Mouse (Mus musculus) layer of hippocampus, postnatal 36 days (tissue): ENCODE measurements around the gene Clic1. TPM values are rescaled to one million over a fixed set of nuclear protein-coding genes. Genes with fewer than 3 reads are reported as not detected.

ENCODE experiments used
- DNase-seq, 2 experiments: peaks; one replicate each; pipeline ENCODE4 v3.0.0; 2022
- total RNA-seq, 2 experiments: library from RNA; stranded (reverse); gene quantifications; 2 replicates each; pipeline ENCODE4 v1.2.3; 2021

The Clic1 gene
- total RNA-seq, 2 experiments from 2014 or later: 6.7 to 11.5 TPM

DNA sequence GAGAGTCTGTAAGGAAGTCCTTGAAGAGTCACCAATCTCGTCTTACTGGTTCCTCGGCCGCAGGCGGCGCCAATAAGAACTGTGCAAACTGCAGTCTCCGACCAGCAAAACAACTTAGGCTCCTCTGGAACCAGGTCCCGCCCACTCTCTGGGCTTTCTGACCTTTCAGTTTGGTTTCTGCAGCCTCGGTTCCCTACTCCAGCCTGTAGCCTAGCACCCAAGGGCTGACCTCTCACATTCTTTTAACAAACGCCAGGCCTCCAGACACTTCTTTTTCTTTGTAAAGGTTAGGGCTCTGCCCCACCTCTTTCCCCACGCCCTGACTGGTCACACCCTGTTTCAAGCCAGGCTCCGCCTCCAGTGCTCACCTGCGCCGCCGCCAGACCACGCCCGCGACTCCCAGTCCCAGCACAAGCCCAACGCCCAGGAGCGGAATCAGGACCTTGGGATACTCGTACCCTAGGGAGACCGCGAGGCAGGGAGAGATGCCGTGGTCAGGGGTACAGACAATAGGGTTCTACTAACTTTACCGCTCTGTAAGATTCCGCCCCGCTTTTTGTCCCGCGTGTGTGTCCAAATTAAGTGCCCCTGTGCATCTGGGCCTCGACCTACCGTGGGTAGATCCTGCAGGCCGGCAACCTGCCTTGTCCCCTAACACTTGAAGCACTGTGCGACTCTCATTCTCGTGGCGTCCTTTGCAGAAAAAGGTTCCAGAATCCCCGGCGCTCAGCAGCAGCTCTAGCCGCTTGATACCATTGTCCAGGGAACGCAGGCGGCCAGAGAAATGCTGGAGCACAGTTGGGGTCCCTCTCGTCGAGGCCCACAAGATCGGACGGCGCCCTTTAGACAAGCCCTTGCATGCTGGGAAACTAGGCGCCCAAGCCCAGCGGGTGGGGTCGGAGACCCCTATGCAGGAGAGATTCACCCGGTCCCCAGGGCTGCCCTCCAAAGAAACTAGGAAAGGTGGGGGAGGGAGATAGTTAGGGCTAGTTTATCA lies 15.5 kb downstream of the Clic1 start, which contains the start of gene Ly6g6c:
Ly6g6c (plus strand) TSS at position 438 of the 997 bp plus-strand sequence.
- DNase-seq: no peak

DNA sequence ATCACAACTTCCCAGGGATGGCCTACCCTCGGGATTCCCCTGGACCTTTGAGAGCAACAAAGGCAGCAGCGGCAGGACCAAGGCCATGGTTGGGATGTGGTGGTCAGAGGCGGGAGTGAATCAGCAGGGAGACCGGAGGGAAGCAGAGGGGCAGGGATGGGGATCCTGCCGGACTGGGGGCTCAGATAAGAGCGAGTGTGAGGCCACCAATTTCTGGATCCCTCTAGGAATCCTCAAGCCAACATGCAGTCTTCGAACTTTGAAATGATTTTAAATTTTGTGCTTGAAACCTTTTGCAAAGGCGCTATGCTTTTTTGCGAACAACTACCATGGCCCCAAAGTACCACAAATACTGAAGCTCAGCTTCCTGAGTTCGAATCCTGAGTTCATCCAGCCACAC lies 16.3 kb downstream of the Clic1 start, which contains the start of gene Mpig6b:
Mpig6b (minus strand) TSS at position 101 of the 400 bp plus-strand sequence.
- no peak for DNase-seq

DNA sequence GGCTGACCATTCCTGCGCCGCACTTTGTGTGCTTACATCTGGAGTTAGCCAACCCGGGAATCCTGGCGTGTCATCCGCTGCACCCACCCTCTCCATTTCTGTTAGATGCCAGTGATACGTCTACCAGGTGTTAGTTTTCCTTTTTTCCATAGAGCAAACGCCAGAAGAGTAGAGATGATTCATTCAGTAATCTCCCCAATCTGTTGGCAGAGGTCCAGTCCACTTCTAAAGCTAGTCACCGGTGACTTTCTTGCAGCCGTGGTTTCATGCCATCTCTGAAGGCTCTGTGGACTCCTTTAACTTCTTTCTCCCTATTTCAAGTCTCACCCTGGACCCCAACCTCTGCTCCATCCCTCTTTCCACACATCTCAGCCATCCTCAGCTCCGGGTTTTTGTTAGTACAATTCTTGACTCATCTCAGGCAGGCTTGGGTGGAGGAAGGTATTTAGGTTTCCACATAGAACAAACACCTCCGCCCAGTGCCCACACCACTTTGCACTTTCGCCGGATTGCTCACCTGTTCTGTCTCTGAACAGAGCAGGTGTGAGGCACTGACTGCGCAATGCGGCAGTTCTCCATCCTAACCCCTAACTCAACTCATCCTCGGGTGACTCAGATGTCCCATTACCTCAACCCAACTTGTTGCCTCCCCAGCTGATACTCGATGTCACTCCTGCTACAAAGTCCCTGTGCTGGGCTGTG lies 18.6 kb downstream of the Clic1 start:
- DNase-seq: no peak

DNA sequence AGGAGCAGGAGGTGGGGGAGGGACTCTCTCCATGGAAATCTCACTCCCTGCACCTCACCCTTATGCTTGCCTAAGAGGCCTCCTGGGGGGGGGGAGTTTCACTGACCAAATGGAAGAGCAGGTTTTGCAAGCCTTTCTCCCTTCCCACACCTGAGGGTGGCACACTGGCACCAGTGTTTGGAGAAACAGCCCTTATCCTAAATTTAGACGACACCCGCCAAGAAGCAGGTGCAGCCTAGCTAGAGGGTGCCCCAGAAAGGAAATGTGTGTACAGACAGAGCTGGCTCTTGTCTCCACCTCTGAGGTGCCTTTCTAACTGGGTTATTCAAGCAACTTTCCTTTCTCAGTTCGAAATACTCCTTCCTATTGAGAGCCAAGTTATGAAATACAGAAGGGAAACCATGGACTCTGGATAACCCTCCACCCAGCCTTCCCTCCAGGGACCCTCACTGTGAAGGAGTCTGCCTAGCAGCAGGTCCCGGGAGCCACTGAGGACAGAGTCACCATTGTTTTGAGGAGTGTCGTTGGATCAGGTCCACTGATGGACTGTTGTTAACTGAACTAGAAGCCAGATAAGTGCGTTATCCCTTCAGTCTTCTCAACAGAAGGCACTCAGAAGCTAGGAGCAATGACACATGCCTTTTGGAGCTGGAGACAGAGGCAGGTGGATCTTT lies 20.9 kb downstream of the Clic1 start:
- no peak for DNase-seq

DNA sequence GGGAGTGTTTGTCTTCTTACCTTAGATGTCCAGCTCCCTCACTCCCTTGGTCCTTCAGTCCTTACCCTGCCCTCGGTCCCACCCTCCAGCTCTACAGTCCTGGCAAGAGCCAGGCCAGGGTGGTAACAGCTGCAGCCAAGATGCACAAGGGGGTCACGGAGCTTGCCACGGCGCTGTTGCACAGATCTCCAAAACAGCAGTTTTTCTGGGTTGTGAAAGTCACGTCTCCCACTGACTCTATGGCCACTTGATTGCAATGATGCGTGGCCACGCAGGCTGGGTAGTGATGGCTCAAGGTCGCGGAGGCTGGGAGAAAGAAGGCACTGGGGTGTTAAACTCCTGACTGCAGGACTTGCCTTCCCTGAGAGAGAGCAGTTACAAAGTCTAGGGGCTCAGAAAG lies 21.7 kb downstream of the Clic1 start:
- no peak for DNase-seq

DNA sequence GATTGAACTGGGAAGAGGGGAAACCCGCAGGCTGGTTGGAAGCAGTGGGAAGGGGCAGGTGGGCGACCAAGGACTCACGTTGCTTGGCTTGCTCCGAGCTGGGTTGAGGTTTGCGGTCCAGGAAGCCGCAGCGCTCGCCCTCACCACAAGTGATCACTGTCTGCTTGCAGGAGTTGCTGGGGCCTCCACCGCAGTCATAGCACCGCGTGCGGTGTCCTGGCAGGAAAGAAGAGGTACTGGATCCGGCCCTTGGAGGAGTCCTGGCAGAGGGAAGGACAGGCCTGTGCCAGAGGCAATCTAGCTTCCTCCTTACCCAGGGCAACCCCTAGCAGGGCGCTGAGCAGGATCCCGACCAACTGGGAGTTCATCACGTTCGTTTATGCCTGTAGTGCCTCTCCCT lies 24.3 kb downstream of the Clic1 start:
- DNase-seq: no peak

DNA sequence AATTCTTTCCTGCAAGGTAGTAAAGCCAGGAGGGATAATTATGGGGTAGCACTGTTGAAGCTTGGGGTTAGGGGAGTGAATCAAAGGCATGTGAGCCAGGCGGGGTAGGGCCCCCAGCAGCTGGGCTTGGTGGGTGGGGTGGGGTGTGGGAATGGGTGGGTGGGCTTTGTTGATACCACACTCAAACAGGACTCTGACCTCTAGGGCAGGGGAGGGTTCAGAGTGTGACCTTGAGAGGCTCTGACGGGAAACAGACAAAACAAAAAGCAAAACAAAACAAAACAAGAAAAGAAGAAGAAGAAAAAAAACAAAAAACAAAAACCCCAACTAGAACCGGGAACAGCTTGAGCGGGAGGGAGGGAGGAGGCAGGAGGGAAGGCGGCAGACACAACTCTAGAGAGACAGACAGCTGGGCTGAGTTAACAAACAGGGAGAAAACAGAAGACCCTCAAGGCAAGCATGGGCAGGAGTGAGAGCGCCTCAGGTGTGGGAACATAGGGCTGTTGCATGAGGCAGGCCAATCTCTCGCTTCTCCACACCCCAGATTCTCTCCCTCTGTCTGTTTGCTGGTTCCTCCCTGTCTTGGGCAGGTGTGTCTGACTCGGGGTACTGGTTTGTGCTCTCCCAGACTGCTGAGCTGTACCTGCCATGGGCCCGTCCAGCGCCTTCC lies 26.9 kb downstream of the Clic1 start, which contains the start of gene Ly6g6e:
Ly6g6e (plus strand) TSS at position 396 of the 670 bp plus-strand sequence.
- DNase-seq: no peak

DNA sequence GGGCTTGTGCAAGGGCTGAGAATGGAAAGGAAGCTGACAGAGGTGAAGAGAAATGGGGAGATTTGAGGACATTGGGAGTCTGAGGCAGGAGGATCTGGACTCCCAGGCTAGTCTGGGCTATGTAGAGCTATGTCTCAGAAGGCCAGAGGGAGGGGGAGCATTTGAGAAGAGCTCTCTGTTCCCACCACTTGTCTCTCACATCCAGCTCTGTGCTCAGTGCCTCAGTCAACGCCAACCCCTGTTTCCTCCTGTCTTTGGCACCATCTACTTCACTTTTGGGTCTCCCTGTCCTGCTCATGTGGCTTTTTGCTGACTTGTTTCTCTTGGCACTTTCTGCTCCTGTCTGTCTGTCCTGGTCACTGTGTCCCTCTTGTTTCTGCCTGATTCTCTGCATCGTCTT lies 27.5 kb downstream of the Clic1 start:
- no peak for DNase-seq

DNA sequence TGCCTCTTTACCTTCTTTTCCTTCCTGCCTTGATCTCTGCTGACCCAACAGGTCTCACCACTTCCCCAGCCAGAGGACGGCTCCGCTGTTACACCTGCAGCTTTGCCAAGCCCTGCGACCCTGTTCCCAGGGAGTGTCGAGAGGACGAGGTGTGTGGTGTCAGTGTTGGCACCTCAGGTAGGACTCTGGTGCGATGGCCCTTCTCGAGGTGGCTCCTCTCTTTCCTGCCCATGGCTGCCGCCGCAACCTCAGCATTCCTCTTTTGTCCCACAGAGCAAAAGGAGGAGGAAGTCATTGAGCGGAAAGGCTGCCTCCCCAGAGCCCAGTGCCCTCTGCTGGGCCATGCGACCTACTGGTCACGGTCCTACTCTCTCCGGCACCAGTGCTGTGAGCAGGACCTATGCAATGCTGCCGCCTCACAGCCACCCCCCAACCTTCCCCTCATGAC lies 28.0 kb downstream of the Clic1 start, which contains the start of gene Ly6g6d:
Ly6g6d (minus strand) TSS at position 280 of the 448 bp plus-strand sequence.
- DNase-seq: no peak

DNA sequence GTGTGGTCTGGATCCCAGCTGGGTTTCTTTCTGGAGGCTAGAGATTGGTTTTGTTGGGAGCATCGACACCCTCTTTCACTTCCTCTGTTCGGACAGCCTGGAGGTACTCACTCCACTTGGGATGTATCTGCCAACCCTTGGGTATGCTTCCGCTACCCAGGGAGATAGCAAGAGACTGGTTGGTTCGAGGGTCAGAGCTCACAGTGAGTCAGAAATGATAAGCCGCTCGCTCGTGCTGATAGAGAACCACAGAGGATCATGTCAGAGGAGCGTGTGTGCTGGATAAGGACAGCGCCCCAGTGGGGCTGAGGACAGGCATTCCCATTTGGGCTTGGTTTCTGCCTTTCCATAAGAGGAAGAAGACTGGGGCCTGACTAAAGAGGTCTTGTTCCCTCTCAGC lies 30.0 kb downstream of the Clic1 start:
- DNase-seq: no peak

DNA sequence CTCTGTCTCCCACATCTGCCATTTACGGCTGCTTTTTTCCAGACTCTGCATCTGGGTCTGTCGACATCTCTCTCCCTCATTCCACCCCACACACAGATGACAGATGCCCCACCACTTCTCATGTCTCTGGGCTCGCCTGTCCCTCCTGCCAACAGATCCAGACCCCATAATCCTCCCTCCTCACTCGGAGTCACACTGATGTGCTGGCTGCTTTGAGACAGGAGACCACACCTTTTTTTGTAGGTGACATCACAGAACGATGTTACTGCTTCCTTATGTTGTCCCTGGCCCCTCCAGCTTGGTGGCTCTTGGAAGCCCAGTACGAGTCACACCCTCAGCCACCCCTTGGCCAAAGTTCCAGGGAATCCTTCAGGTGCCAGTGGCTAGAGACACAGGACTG lies 30.5 kb downstream of the Clic1 start:
- no peak for DNase-seq

DNA sequence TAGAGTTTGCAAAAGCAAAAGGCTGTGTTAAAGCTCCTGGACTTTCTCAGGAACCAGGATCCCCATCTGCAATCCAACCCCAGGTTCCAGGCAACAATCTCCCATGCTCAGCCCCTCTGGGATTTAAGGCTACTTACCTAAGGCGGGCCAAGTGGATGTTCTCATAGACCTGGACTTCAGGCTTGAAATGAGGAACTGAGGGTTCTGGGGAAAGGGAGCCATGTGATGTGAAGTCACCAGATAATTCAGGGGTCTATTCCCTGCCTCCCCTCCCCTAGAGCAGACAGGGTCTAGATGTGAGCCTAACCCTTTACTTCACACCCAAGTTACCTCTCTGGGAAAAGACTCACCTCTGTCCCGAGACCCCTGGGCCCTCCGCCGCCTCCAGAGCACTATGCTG lies 30.9 kb downstream of the Clic1 start:
- no peak for DNase-seq

DNA sequence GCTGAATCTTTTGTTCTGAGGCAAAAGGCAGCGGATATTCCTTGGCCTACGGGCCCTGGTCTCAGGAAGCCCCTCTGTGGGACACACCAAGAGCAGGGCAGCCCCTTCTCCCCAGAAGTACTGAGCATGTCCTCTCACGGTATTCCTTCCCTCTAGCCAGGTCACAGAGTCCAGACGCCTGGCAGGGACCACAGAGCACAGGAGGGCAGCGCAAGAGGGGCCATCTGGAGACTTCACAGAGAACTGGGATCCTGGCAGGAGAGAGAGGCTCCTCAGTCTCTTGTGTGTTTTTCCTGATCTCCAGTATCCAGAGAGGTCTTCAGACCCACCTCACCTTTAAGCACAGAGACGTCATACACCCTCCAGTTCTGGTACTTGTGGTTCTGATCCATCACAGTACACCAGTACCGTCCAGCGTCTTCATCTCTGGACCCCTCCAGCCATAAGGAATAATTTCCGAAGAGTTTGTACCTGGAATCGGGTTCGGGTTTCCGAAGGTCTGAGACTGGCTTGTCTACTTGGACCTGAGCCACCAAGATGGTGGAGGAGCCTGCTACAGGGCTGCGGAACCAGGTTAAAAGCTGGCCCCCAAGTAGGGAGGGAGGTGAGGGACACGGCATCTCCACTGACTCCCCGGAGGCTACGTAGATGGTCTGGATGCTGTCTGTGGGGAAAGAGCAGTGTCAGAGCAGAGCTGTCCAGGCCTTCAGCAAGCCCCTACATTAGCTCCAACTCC lies 33.2 kb downstream of the Clic1 start:
- no peak for DNase-seq

DNA sequence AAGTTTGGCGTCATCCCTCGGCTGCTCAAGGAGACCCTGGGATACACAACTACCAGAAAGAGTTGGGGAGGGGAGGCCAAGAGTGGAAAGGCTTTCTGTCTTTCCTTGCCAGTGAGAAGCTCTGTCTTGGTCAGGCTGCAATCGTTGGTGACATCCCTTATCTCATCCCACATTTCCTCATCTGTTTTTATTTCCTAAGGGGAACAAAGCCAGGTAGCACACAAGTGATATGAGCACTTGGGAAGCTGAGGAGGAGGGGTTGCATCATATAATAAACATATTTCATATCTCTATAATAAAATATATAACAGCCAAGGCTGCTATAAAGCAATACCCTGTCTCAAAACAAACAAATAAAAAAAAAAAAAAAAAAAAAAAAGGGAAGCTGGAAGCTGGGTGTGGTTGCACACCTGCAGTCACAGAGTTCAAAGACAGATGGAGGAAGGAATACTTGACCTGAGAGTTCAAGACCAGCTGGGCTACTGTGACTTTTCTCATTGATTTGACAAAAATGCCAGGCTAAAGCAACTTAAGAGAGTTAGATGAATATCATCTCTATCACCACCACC lies 34.2 kb downstream of the Clic1 start:
- no peak for DNase-seq

DNA sequence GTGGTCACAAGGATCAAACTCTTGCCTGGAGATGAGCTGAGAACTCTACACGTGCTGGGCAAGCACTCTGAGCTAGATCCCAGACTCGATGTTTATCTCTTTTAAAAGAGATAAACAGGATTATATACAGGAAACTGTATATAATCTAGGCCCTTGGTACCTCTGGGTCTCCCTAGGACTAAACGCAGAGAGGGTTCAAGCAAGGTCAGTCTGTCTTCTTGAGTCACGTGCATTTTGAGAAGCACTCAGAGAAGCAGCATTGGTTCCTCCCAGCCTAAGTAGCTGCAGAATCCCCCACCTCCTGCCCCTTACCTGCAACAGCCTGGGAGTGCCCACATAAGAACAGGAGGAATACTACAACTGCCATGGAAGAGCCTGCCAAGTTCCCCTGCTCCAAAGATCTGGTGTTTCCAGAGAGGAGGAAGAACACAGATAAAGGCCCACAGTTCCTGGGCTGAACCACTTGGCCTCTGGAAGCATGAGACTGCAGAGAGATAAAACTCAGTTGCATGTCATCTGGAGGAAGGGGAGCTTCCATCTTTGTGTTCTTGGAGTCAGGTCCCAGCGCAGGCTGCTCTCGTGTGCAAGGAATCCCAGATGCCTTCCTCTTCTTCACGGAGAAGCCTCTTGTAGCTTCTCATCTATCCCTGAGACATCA lies 35.6 kb downstream of the Clic1 start, which contains the start of gene Ly6g6f:
Ly6g6f (minus strand) TSS at position 403 of the 658 bp plus-strand sequence.
- no peak for DNase-seq

DNA sequence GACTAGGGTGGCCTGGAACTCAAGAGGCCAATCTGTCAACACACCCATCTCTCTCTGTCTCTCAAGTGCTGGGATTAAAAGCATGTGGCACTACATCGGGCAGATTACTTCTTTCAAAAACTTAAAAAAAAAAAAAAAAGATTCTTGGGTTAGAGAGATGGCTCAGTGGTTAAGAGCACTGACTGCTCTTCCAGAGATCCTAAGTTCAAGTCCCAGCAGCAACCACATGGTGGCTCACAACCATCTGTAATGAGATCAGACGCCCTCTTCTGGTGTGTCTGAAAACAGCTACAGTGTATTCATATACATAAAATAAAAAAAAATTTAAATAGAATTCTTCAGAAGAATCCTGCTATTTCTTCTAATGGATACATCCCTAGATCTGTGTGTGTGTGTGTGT lies 38.4 kb downstream of the Clic1 start:
- DNase-seq: no peak

DNA sequence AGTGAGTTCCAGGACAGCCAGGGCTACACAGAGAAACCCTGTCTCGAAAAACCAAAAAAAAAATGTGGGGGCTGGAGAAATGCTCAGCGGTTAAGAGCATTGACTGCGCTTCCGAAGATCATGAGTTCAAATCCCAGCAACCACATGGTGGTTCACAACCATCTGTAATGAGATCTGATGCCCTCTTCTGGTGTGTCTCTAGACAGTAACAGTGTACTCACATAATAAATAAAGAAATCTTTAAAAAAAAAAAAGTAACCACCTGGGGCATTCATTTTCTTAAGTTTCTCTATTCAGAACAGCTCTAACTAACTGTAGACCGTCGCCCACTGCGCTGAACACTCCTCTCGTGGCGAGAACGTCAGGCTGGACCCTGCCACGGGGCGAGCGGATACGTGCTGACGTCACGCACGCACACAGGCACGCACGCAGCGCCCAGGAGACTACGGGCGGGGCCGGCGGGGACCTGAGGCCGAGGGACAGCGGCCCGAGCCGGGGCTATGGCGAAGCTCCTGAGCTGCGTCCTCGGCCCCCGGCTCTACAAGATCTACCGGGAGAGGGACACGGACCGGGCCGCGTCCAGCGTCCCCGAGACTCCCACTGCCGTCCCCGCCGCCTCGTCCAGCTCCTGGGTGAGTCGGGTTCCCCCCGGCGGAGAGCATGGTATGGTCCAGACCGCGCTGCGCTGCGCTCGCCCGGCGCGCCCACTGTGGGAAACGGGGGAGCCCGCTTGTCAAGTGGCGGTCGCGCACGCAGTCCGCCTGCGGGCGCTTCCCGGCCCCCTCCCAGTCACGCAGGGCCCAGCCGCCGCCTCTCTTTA lies 39.3 kb downstream of the Clic1 start, which contains the start of gene Abhd16a:
Abhd16a (plus strand) TSS at position 439 of the 820 bp plus-strand sequence.
- DNase-seq: peak; percentile 94 to 95

DNA sequence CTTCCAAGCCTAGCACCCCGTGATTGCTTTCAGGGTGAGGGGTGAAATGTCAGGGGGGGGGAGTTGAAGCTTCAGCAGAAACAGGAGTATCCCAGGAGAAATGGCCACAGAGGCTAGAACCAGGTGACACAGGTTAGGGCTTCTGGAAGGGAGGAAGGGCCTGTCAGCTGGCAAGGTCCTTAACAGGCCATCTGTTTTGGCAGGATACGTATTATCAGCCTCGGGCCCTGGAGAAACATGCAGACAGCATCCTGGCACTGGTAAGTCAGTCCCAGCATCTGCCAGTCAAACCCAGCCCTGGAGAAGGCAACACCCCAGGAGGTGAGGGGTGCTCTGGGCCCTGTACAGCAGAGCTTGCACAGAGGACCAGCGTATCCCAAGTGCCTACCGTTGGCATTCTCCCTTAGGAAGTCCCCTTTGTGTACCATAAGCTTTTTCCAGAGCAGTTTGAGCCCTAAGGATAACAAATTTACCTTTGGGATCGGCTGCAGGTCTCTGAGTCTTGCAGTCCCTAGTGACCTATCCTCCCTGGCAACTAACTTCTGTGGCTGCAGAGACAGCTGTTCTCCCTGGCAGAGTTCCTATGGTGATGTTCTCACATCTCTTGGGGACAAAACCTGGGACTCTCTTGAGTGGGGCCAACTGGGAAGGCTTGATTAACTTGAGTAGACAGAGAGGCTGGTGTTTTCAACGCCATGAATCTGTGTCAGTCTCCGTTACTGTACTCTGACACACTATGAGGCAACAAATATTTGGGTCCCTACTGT lies 40.6 kb downstream of the Clic1 start:
- DNase-seq: no peak
